Mouse (Mus musculus): Measurements from ENCODE around the gene Fbxw22. TPM values are rescaled to one million over a fixed set of nuclear protein-coding genes. Genes with fewer than 3 reads are reported as not detected.

Fbxw22 gene
- not detected in 2 replicates for polyA plus RNA-seq (2012; rRNA removed)

GRCm38 (mm10) chr9:109404196-109404595 is at the start of gene Fbxw22:
TSS of gene Fbxw22 (minus strand) at chr9:109404296.

GRCm38 (mm10) chr9:109449040-109449439 is 44.9 kb upstream of the Fbxw22 start, which contains the start of gene Fbxw16:
TSS of gene Fbxw16 (minus strand) at chr9:109449140.

GRCm38 (mm10) chr9:109339559-109339958 is 64.5 kb downstream of the Fbxw22 start, which contains the start of gene Fbxw28:
TSS of gene Fbxw28 (minus strand) at chr9:109339659.

Other genes starting within 250 kb of the Fbxw22 start
- not detected in 2 replicates for gene Fbxw21, start 242.3 kb downstream of the Fbxw22 start, polyA plus RNA-seq (2012; rRNA removed)
- gene Fbxw13, start 208.3 kb downstream of the Fbxw22 start, polyA plus RNA-seq (2012; rRNA removed), result not detected in 2 replicates
- gene Fbxw20, start 169.5 kb downstream of the Fbxw22 start, polyA plus RNA-seq (2012; rRNA removed), result not detected in 2 replicates
- not detected in 2 replicates for gene Fbxw14, start 116.6 kb downstream of the Fbxw22 start, polyA plus RNA-seq (2012; rRNA removed)
- not detected in 2 replicates for gene Fbxw28, start 64.6 kb downstream of the Fbxw22 start, polyA plus RNA-seq (2012; rRNA removed)
- not detected in 2 replicates for gene Fbxw16, start 44.8 kb upstream of the Fbxw22 start, polyA plus RNA-seq (2012; rRNA removed)
- not detected in 2 replicates for gene Fbxw19, start 91.6 kb upstream of the Fbxw22 start, polyA plus RNA-seq (2012; rRNA removed)
- gene Fbxw15, start 164.0 kb upstream of the Fbxw22 start, polyA plus RNA-seq (2012; rRNA removed), result not detected in 2 replicates
- not detected in 2 replicates for gene Fbxw24, start 221.8 kb upstream of the Fbxw22 start, polyA plus RNA-seq (2012; rRNA removed)

All from stomach, adult 2 months (tissue).